Mouse (Mus musculus) CD4-positive helper T cell, adult 2 months (primary cell): Measurements from ENCODE around the gene Sv2b.

Source experiments
- DNase-seq: peaks from one replicate; pipeline ENCODE4 v3.0.0-alpha.2; 2012; ENCODE audit warnings: low read depth, missing footprints, low spot score

Gene Sv2b

GRCm38 (mm10) chr7:75102536-75103332, 206.3 kb downstream of the Sv2b start:
- DNase-seq, result no peak

GRCm38 (mm10) chr7:75085473-75085872, 223.6 kb downstream of the Sv2b start:
- DNase-seq, result no peak

GRCm38 (mm10) chr7:75080163-75080562, 228.9 kb downstream of the Sv2b start:
- DNase-seq, result no peak

- no peak for DNase-seq
Observed at GRCm38 (mm10) chr7:75077560-75078208, 231.4 kb downstream of the Sv2b start.
